Mouse (Mus musculus): ENCODE results near the gene Chst15. TPM values are rescaled to one million over a fixed set of nuclear protein-coding genes. Genes with fewer than 3 reads are reported as not detected.

Gene Chst15
- polyA plus RNA-seq, 1 experiment: 0.11 TPM

DNA sequence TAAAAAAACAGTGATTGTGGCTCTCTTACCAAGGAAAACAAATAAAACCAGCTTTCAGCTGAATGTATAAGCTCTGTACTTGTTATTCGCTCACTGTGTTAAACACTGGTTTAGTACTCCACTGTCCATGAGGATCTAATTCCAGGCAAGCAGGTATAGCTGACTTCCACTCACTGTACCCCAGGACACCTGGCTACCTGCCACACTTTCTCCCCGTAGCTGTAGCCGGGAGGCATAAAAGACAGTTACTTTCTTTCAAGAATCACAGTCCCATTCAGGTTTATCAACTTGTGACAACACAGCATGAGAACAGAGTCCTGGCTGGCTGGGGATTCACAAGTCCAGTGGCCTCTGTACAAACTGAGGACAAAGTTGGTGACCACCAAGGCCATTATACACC, 20.9 kb downstream of the Chst15 start:
- TF ChIP-seq GATA1 (IDR thresholded peaks at IDR 0.05; ENCODE audit: low read length): no peak

DNA sequence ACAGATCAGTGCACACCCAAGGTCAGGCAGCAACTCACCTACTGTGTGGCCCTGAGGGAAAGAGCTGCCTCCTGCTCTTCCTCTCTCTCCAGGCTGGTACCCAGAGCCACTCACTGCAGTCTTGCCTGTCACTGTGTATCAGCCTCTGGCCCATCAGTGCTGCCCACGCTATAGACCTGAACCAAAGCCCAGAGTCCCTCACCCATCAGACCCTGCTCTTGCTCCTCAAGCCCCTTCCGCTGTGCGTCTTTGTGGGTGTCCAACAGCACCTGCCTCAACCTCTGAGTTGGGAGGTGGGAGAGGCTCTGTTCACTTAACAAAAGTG, 29.7 kb downstream of the Chst15 start:
- no peak for TF ChIP-seq GATA1 (IDR thresholded peaks at IDR 0.05; ENCODE audit: low read length)

DNA sequence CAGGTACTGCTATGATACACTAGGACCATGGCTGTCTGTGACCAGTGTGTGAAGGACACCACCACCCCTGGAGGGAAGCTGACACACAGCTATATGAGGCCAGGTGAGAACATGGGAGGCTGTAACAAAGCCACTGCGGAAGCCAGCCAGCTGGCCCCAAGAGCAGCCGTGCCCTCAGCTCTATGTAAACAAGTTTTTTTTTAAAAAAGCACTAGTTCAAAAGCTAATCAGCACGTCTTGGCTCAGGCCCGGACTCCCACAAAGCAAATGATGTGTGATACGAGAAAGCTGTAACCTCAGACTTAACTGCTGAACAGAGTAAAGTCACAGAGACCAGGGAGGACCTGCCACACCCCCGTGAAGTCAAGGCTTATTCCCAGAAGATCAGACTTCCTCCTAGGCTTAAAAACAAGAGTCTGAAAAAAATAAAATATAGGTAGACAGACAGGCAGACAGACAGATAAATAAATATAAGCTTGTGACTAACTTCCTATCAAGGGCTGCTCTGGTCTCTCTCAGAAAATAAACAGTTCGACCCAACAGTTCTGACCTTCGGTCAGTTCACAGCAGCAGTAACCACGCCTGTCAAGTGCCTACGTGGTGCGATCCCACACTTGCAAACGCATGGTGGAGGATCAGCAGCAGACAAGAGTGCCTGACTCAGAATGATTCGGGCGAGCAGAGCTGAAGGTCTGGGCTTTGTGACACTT, 30.2 kb downstream of the Chst15 start:
- TF ChIP-seq GATA1 (IDR thresholded peaks at IDR 0.05; ENCODE audit: low read length): no peak

DNA sequence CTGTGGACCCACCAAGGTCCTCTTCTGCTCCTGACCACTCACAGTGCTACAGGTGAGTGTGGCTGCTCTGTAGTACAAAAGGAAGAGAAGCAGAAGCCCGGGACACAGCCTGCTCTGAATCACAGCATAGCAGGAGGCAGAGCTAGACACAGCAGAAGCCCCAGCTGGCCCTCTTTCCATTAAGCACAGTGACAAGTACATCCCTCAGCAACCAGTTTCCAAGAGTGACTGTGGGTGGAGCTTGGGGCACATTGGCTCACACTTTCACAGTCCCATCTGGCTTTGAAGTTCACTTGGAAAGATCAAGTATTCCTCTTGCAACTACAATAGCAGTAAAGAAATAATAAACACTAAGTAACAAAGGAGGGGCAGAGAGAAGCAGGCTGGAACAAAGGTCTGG, 32.2 kb downstream of the Chst15 start:
- TF ChIP-seq GATA1 (IDR thresholded peaks at IDR 0.05; ENCODE audit: low read length): no peak

DNA sequence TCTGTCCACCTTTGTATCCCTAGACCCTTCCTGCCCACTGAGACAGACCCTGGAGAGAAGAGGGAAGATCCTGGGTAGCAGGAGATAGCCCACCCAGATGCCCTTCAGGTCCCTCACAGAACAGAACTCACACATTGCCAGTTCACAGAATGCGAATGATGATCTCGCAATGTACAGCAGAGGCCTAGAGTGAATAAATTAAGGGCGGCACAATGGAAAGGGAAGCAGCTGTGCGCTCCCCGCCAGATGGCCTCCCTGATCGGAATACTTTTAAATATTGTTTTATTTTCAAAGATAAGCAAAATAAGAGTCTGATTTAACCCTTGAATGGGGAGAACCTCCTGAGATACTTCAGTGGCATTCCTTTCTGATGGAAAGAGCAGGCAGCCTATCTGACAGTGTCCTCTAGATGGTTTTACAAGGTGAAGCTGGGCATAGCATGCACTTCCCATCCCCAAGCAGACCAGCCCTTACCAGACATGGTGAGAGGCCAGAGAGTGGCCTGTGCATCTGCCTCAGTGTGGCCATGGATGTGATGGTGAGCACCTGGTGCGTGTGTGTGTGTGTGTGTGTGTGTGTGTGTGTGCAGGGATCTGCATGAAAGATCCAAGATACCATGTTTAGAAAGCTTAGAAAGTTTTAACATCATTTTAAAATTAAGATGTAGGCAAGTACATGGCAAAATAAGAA, 32.8 kb downstream of the Chst15 start:
- no peak for TF ChIP-seq GATA1 (IDR thresholded peaks at IDR 0.05; ENCODE audit: low read length)

DNA sequence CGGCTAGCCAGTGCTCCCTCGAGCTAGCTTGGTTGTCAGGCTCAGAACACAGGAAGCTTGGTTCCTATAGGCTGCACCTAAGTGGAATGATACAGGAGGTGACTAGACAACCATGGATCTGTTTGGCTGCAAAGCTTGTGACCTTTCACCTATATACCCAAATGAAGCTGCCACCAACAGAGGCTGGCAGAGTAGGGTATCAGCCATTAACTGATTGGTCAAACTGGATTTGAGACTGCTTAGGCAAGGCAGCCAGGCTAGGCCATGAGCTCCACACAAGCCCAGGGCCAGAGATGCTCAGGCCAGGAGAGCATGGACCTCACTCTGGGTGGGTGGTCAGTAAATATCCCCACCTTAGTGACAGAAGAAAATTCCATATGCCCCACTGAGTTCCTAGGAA, 34.5 kb downstream of the Chst15 start:
- no peak for TF ChIP-seq GATA1 (IDR thresholded peaks at IDR 0.05; ENCODE audit: low read length)

DNA sequence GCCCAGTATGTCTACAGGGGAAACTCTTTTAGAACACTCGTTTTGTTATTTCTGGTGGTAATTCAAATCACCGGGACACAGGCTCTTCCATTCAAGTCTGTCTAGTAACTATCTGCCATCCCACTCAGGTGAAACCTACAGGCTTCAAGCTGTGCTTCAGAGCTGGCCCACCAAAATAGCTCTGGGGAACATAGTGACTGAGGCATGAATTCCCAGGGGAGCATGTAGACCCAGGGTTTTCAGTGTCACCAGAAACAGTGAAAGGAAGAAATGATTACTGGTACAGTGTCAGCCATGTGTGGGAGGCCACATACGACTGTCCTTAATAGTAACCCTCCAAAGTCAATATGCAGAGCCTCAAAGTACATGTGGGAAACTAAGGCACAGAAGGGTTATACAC, 34.9 kb downstream of the Chst15 start:
- TF ChIP-seq GATA1 (IDR thresholded peaks at IDR 0.05; ENCODE audit: low read length): no peak

DNA sequence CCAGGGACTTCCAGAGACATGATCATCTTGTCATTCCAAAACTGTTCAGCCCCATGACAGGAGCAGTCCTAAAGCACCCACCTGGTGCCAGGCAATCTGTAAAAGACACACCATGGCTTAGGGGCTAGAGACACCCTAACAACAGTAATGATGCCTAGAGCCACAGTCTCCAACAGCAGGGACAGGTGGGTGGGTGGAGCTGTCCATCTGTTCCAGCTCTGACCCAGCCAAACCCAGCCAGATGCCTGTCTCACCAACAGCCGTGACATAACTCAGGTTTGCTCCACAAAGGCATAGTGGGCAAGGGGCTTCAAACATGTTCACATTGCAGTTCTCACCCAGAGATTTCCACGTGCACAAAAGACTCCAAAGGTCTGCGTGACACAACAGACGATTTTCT, 35.3 kb downstream of the Chst15 start:
- no peak for TF ChIP-seq GATA1 (IDR thresholded peaks at IDR 0.05; ENCODE audit: low read length)

DNA sequence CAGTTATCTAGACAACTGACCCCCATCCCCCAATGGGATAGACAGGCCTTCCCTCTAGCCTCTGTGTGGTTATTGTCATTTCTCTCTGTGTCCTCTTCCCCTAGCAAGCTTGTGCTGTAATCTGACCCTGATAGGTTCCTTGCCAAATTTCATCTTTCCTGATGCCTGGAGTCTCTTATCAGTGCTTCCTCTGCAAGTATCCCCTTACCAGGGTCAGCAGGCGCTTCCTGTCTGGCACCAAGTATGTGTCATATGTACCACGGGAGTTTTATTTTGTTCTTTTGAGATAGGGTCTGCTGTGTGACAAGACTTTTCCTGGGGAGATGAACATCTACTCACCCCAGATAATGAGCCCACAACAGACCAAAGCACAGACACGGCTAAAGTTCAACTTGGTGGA, 38.4 kb downstream of the Chst15 start:
- TF ChIP-seq GATA1 (IDR thresholded peaks at IDR 0.05; ENCODE audit: low read length): peak; percentile 59

DNA sequence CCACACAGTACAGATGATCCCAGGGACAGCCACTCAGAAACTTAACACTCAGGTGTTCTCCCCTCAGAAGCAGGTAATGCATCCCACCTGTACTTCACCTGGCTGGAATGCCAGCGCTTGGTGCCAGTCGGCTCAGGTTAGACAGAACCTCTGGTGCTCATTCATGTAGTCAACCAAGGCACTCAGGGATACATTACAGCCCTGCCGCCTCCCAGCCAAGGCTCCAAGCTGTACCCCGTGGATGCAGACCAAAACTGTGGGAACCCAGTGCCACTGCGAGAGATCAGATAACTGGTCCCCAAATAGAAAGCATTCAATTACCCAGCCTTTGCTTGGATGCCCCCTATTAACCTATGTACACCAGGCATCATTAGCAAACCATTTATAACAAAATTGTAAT, 40.7 kb downstream of the Chst15 start:
- no peak for TF ChIP-seq GATA1 (IDR thresholded peaks at IDR 0.05; ENCODE audit: low read length)

DNA sequence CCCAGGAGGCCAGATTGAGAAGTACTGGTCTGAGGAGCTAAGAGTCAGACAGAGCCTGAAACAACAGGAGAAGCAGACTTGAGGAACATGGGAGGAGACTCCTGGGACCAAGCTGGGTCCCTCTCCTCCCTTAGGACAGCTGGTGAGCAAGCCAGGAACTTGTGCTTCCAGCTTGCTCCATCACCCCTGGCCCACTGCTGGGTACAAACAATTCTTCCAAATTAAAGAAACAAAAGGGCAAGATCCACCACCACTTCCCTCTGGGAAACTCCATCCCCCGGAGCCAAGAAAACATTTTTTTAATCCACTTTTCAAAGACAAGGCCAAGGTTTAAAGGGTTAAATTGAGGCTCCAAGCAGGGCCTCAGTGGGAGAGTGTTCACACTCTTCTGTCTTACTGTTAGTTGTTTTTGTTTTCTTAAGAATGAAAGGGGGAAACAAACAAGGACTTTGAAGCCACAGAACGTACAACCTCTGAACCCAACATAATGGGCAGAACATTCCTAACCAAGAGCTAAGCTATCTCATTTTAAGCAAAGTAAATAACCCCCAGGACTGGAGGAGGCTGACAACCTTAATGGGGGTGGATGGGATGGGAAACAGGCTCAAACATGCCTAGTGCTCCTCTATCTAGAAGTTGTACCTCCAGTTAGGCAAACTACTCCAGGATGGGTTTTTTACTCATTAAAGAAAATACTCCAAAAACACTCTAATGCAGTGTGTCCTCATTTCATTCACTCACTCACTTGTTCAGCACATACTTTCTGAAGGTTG, 43.1 kb downstream of the Chst15 start:
- TF ChIP-seq GATA1 (IDR thresholded peaks at IDR 0.05; ENCODE audit: low read length): no peak

DNA sequence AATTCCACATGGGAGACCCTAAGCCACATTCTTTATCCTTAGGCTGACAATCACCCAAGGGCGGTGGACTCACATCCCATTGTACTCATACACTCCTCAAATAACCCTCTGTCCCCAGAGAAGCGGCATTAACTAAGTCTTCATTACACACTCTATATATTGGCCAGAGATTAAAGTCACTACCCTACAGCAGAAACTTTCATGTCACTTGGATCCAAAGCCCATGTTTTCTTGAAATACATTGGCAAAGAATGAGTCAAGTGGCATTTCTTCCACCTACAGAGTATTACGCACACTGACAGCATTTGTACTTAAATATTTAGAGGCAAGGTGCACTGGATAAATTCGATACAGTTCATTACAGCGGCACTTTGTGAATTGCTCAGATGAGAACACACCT, 44.0 kb downstream of the Chst15 start:
- TF ChIP-seq GATA1 (IDR thresholded peaks at IDR 0.05; ENCODE audit: low read length): no peak

DNA sequence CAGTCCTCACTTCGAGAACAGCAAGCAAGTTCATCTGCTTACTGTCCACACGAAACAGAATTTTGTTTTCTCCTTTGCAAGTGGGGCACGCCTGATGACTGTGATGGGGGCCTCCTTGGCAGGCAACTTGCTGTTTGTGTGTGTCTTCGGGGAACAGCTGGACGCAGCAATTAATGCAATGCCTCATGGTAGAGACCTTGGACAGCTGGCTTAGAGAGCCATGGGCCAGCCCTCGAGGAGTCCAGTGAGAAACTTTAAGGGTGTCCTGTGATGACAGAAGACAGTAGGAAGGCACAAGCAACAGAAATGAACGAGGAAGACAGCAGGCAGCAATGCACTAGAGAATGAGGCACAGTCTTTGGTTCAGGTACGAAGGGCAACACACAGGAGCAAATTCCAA, 46.7 kb downstream of the Chst15 start:
- no peak for TF ChIP-seq GATA1 (IDR thresholded peaks at IDR 0.05; ENCODE audit: low read length)

DNA sequence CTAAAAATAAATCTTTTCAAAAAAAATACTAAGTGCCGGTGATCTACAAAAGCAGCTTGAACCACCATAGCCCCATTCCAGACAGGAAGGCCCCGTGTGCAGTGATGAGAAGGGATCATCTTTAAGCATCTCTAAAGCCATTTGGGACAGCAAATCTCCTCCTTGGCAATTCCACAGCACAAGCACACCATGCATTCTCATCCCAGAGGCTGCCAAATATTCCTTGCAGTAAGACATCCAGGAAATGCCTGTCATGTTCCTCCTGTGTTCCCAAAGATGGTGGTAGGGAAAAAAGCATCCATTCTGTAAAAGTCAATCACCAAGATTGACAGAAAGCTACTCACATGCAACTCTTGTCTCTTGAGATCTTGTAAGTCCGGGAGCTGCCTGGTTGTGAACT, 47.4 kb downstream of the Chst15 start:
- TF ChIP-seq GATA1 (IDR thresholded peaks at IDR 0.05; ENCODE audit: low read length): no peak

DNA sequence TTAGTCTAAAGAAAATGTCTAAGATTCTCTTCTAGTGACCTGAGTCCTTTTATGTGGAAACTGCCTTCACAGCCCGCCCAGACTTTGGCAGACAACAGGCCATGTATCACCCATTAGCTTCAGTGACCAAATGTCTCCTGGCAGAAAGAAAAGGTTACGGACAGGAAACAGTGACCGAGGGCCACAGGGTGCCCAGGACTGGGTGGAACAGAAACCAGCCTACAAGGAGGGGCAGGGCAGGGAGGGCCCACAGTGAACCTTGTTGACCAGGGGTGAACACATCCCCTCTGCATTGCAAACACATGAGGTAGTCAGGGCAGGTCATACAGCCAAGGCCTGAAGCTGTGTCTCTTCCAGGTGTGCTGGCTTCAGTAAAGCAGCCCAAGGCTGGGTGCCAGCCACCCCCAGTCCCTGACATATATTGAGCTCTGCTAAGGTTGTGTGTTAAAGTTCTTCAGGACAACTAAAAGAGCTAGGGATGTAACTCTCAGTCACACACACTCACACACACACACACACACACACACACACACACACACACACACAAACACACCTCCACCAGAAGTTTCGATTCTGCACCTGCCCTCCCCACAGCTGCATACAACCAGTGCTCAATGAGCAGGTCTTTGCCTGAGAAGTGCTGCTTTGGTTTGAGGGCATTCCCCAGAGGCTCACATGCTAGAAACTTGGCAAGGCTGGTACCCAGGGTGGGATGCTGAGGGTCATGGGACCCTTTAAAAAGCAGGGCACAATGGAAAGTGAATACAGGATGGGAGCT, 49.1 kb downstream of the Chst15 start:
- no peak for TF ChIP-seq GATA1 (IDR thresholded peaks at IDR 0.05; ENCODE audit: low read length)

DNA sequence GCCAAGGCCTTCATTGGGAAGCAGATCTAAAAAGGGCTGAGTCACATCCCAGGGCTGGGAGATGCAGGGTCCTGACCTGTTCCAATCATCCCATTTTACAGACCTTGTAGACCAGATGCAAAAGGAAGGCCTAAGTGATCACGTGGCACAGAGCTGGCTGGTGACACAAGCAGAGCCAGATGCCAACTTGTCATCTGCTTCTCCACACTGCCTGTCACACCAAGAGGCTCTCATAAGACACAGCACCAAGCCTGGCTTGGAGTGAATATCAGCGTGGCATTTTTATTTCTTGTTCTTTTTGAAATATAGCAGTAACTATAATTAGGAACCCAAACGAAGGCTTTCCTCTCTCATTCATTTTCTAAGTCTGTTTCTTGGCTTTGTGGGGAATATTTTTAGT, 52.3 kb downstream of the Chst15 start:
- TF ChIP-seq GATA1 (IDR thresholded peaks at IDR 0.05; ENCODE audit: low read length): no peak

Measured in G1E-ER4 (cell line).